Mouse (Mus musculus): ENCODE results near the gene Exph5. TPM values are rescaled to one million over a fixed set of nuclear protein-coding genes. Genes with fewer than 3 reads are reported as not detected.
A peak's percentile ranks its signal among the peaks of the same experiment; 100 is the strongest.

Gene Exph5
- polyA plus RNA-seq, 1 experiment = 0.02 TPM

GRCm38 (mm10) chr9:53278997-53279396 is 22.5 kb upstream of the Exph5 start:
- WGBS = 93% methylated on average over 2 of the region's 2 CpGs
- no peak for TF ChIP-seq CTCF (IDR thresholded peaks at IDR 0.05; ENCODE audit: extremely low read depth, insufficient read depth, insufficient read length, insufficient replicate concordance)
- no peak for TF ChIP-seq POLR2A (IDR thresholded peaks at IDR 0.05; ENCODE audit: low read depth, low read length)
- Histone ChIP-seq H3K27ac (ENCODE audit: insufficient read depth, low read length) (no peak overlapping the region), H3K4me1 (ENCODE audit: control insufficient read depth, insufficient read depth, insufficient read length) (no peaks in the 10 kb centered on the region), H3K36me3 (ENCODE audit: control insufficient read depth, insufficient read depth, low read length) (no peaks in the 10 kb centered on the region), H3K27me3 (ENCODE audit: control insufficient read depth, insufficient read depth, low read length) (no peaks in the 10 kb centered on the region), H3K4me3 (ENCODE audit: extremely low read depth, insufficient read depth, insufficient read length) (no peak overlapping the region)
- no peak for DNase-seq (ENCODE audit: low read depth in 1 of 2, low spot score in 2 of 2)

DNA sequence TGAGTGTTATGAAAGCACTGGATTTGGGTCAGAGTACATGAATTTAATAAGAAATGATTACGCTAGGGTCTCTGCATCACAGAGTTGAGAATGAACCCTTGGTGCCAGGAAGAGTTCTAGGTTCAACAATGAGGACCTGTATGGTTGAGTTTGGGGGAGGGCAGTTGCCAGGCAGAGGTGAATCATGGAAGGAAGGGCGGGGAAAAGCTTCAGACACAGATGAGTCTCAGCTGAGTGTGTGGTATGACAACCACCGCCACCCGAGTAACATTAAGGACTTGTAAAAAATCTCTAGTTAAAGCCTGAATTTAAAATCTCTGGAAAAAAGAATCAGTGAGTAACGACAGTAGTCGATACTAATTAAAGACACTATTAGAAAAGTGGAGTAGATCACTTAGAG is 14.7 kb upstream of the Exph5 start:
- Histone ChIP-seq H3K4me1 (ENCODE audit: control insufficient read depth, insufficient read depth, insufficient read length) (no peaks in the 10 kb centered on the region), H3K27ac (ENCODE audit: insufficient read depth, low read length) (no peak overlapping the region), H3K4me3 (ENCODE audit: extremely low read depth, insufficient read depth, insufficient read length) (no peak overlapping the region), H3K36me3 (ENCODE audit: control insufficient read depth, insufficient read depth, low read length) (no peaks in the 10 kb centered on the region), H3K27me3 (ENCODE audit: control insufficient read depth, insufficient read depth, low read length) (no peaks in the 10 kb centered on the region)
- WGBS = 87% methylated on average over 6 of the region's 6 CpGs
- TF ChIP-seq POLR2A (IDR thresholded peaks at IDR 0.05; ENCODE audit: low read depth, low read length) (no peak), CTCF (IDR thresholded peaks at IDR 0.05; ENCODE audit: extremely low read depth, insufficient read depth, insufficient read length, insufficient replicate concordance) (no peak)
- no peak for DNase-seq (ENCODE audit: low read depth in 1 of 2, low spot score in 2 of 2)

GRCm38 (mm10) chr9:53290006-53290405 is 11.5 kb upstream of the Exph5 start:
- no peak for DNase-seq (ENCODE audit: low read depth in 1 of 2, low spot score in 2 of 2)
- H3K27me3 ChIP-seq (ENCODE audit: control insufficient read depth, insufficient read depth, low read length) = no peaks in the 10 kb centered on the region
- H3K36me3 ChIP-seq (ENCODE audit: control insufficient read depth, insufficient read depth, low read length) = no peaks in the 10 kb centered on the region
- TF ChIP-seq CTCF (IDR thresholded peaks at IDR 0.05; ENCODE audit: extremely low read depth, insufficient read depth, insufficient read length, insufficient replicate concordance) = no peak
- TF ChIP-seq POLR2A (IDR thresholded peaks at IDR 0.05; ENCODE audit: low read depth, low read length) = no peak
- H3K4me1 ChIP-seq (ENCODE audit: control insufficient read depth, insufficient read depth, insufficient read length) = no peaks in the 10 kb centered on the region
- H3K27ac ChIP-seq (ENCODE audit: insufficient read depth, low read length) = no peak overlapping the region
- 85% methylated on average over 3 of the region's 3 CpGs for WGBS
- no peak overlapping the region for H3K4me3 ChIP-seq (ENCODE audit: extremely low read depth, insufficient read depth, insufficient read length)

DNA sequence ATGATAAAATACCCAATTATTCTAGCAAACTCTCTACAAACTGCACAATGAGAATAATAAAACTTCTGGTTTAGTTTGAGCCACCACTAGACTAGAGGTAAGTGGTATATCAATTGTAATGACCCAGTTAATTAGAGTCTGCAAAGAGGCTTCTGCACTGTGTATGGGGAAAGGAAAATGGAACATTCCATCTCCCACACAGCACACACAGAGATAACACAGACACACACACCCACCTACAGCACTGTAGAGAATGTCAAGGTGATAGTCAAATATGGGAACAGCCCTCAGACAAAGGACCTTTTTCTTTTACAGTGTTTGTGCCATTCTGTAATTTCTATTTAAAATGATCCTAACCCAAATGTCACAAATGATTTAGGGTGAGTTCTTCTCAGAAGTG is 8.6 kb upstream of the Exph5 start:
- Histone ChIP-seq H3K27me3 (ENCODE audit: control insufficient read depth, insufficient read depth, low read length) (no peaks in the 10 kb centered on the region), H3K4me3 (ENCODE audit: extremely low read depth, insufficient read depth, insufficient read length) (no peak overlapping the region), H3K27ac (ENCODE audit: insufficient read depth, low read length) (no peak overlapping the region), H3K36me3 (ENCODE audit: control insufficient read depth, insufficient read depth, low read length) (no peaks in the 10 kb centered on the region), H3K4me1 (ENCODE audit: control insufficient read depth, insufficient read depth, insufficient read length) (no peaks in the 10 kb centered on the region)
- TF ChIP-seq POLR2A (IDR thresholded peaks at IDR 0.05; ENCODE audit: low read depth, low read length) = no peak
- no peak for TF ChIP-seq CTCF (IDR thresholded peaks at IDR 0.05; ENCODE audit: extremely low read depth, insufficient read depth, insufficient read length, insufficient replicate concordance)
- no peak for DNase-seq (ENCODE audit: low read depth in 1 of 2, low spot score in 2 of 2)

- Histone ChIP-seq H3K27me3 (ENCODE audit: control insufficient read depth, insufficient read depth, low read length) (0 out of 2 replicates have a peak, but pooled peaks cover 1% of the 10 kb centered on the region), H3K4me3 (ENCODE audit: extremely low read depth, insufficient read depth, insufficient read length) (peak overlapping the region; percentile 29; the same call in 1 of the 2 replicates), H3K4me1 (ENCODE audit: control insufficient read depth, insufficient read depth, insufficient read length) (no peaks in the 10 kb centered on the region), H3K27ac (ENCODE audit: insufficient read depth, low read length) (no peak overlapping the region), H3K36me3 (ENCODE audit: control insufficient read depth, insufficient read depth, low read length) (no peaks in the 10 kb centered on the region)
- WGBS = 33% methylated on average over 19 of the region's 19 CpGs
- TF ChIP-seq POLR2A (IDR thresholded peaks at IDR 0.05; ENCODE audit: low read depth, low read length) (no peak), CTCF (IDR thresholded peaks at IDR 0.05; ENCODE audit: extremely low read depth, insufficient read depth, insufficient read length, insufficient replicate concordance) (no peak)
- no peak for DNase-seq (ENCODE audit: low read depth in 1 of 2, low spot score in 2 of 2)
These were observed 386 bp downstream of the Exph5 start for GRCm38 (mm10) chr9:53301801-53302311.

DNA sequence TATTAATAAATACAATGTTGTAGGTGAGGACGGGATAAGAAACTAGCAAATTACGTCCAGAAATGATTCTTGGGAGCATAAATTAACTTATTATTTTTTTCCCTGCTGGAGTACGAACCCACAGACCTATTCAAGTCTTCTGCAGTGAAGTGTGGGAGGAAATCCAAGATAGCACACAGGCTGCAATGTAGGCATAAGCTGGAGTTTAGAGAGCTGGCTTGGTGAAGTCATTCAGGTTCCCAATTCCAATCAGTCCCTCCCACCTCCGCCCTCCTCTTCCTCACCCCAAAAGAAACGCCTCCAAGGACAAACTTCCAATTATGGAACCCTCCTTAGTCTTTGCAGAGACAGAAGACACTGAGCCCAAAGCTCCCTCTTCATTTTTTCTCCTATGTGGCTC is 945 bp downstream of the Exph5 start:
- no peak for TF ChIP-seq CTCF (IDR thresholded peaks at IDR 0.05; ENCODE audit: extremely low read depth, insufficient read depth, insufficient read length, insufficient replicate concordance)
- no peak for TF ChIP-seq POLR2A (IDR thresholded peaks at IDR 0.05; ENCODE audit: low read depth, low read length)
- H3K4me1 ChIP-seq (ENCODE audit: control insufficient read depth, insufficient read depth, insufficient read length) = no peaks in the 10 kb centered on the region
- no peak overlapping the region for H3K4me3 ChIP-seq (ENCODE audit: extremely low read depth, insufficient read depth, insufficient read length)
- no peak overlapping the region for H3K27ac ChIP-seq (ENCODE audit: insufficient read depth, low read length)
- H3K36me3 ChIP-seq (ENCODE audit: control insufficient read depth, insufficient read depth, low read length) = no peaks in the 10 kb centered on the region
- H3K27me3 ChIP-seq (ENCODE audit: control insufficient read depth, insufficient read depth, low read length) = 0 out of 2 replicates have a peak, but pooled peaks cover 1% of the 10 kb centered on the region
- DNase-seq (ENCODE audit: low read depth in 1 of 2, low spot score in 2 of 2) = no peak
- 81% methylated on average over 5 of the region's 5 CpGs for WGBS

GRCm38 (mm10) chr9:53307904-53308303 is 6.4 kb downstream of the Exph5 start:
- H3K4me3 ChIP-seq (ENCODE audit: extremely low read depth, insufficient read depth, insufficient read length) = no peak overlapping the region
- DNase-seq (ENCODE audit: low read depth in 1 of 2, low spot score in 2 of 2) = no peak
- H3K27ac ChIP-seq (ENCODE audit: insufficient read depth, low read length) = no peak overlapping the region
- no peaks in the 10 kb centered on the region for H3K36me3 ChIP-seq (ENCODE audit: control insufficient read depth, insufficient read depth, low read length)
- no peak for TF ChIP-seq POLR2A (IDR thresholded peaks at IDR 0.05; ENCODE audit: low read depth, low read length)
- WGBS = 62% methylated on average over 7 of the region's 7 CpGs
- no peaks in the 10 kb centered on the region for H3K4me1 ChIP-seq (ENCODE audit: control insufficient read depth, insufficient read depth, insufficient read length)
- H3K27me3 ChIP-seq (ENCODE audit: control insufficient read depth, insufficient read depth, low read length) = no peaks in the 10 kb centered on the region

Data from spleen, adult 2 months (tissue).